Comparison of ENCODE assay signal across 28 mouse cellular contexts in genomic region chr11:103733961-103734360, GRCm38 (mm10). TPM values are rescaled to one million over a fixed set of nuclear protein-coding genes. Genes with fewer than 3 reads are reported as not detected.
DNase-seq lines count a peak whose midpoint lies in the region; ATAC-seq and TF ChIP-seq lines count a peak whose summit lies in the region.
"Had no signal": no experiment of that assay in that cellular context is flagged by ENCODE, and none has a peak within 500 bp of the region (broad histone marks: within the 10 kb centered on the region; RNA-seq: fewer than 3 reads in every experiment).

No protein-coding gene starts in this region.

- no peak for TF ChIP-seq POLR2A in brain, embryonic 14.5 days (IDR thresholded peaks at IDR 0.05; ENCODE audit: borderline replicate concordance, extremely low read depth, insufficient read depth, insufficient read length, poor library complexity, severe bottlenecking)

- WGBS in intestine, embryonic 15.5 days, result 77% methylated on average over 2 of the region's 2 CpGs
- WGBS in intestine, postnatal 0 days, result 82% methylated on average over 2 of the region's 2 CpGs
- 73% methylated on average over 2 of the region's 2 CpGs for WGBS in lung, embryonic 14.5 days
- 84% methylated on average over 2 of the region's 2 CpGs for WGBS in liver, embryonic 11.5 days

- H3K9me3 ChIP-seq in intestine, embryonic 15.5 days, result no peaks in the 10 kb centered on the region
- no peaks in the 10 kb centered on the region for H3K9me3 ChIP-seq in intestine, postnatal 0 days (ENCODE audit: control insufficient read depth)
- H3K9me3 ChIP-seq in lung, embryonic 14.5 days (ENCODE audit: low read depth, low read length), result no peaks in the 10 kb centered on the region
- no peaks in the 10 kb centered on the region for H3K9me3 ChIP-seq in liver, embryonic 11.5 days (ENCODE audit: control insufficient read depth, low read length)
- H3K9me3 ChIP-seq: forebrain, embryonic 15.5 days; heart, embryonic 13.5 days; hindbrain, embryonic 10.5 days; hindbrain, embryonic 15.5 days; liver, embryonic 13.5 days; midbrain, embryonic 12.5 days; neural tube, embryonic 13.5 days had no signal

- peak; percentile 39; the same call in 1 of the 2 replicates for ATAC-seq in intestine, embryonic 15.5 days
- ATAC-seq in intestine, postnatal 0 days, result no peak
- peak; percentile 51; the same call in 1 of the 2 replicates for ATAC-seq in lung, embryonic 14.5 days (ENCODE audit: insufficient read depth)
- ATAC-seq in liver, embryonic 11.5 days (replicated peaks; ENCODE audit: low FRiP score), result no peak
- ATAC-seq: forebrain, embryonic 15.5 days; inflammation-experienced regulatory T-cells, adult 6 months had no signal

- no peak for TF ChIP-seq CTCF in intestine, postnatal 0 days (IDR thresholded peaks at IDR 0.05; ENCODE audit: low read depth)
- no peak for TF ChIP-seq CTCF in lung, embryonic 14.5 days (IDR thresholded peaks at IDR 0.05; ENCODE audit: low read depth)
- no peak for TF ChIP-seq CTCF in brain, embryonic 14.5 days (IDR thresholded peaks at IDR 0.05; ENCODE audit: borderline replicate concordance, extremely low read depth, insufficient read depth, insufficient read length)

- DNase-seq in lung, embryonic 14.5 days, result peak; percentile 78
- no peak for DNase-seq in lung, adult 18-20 months
- peak; percentile 19 for DNase-seq in brain, embryonic 14.5 days (ENCODE audit: low read depth)
- peak; percentile 30 for DNase-seq in kidney, postnatal 14 days
- no peak for DNase-seq in liver, embryonic 11.5 days (ENCODE audit: low spot score)
- DNase-seq: adrenal gland, adult 8-10 months; B cell, adult 2 months; cerebellum, adult 18-20 months; gastrocnemius, postnatal 36 days; heart, adult 18-20 months; heart, postnatal 10 days; left cerebral cortex, postnatal 4 days; liver, embryonic 13.5 days; lung, adult 2 months; lung, postnatal 36 days; right cerebral cortex, postnatal 4 days; thymus, adult 18-20 months; thymus, postnatal 25 days had no signal

- no peak overlapping the region for H3K4me3 ChIP-seq in intestine, embryonic 15.5 days (replicated peaks)
- no peak overlapping the region for H3K4me3 ChIP-seq in intestine, postnatal 0 days (ENCODE audit: low read depth, low read length)
- no peak overlapping the region for H3K4me3 ChIP-seq in lung, embryonic 14.5 days (ENCODE audit: low read depth, low read length)
- no peak overlapping the region for H3K4me3 ChIP-seq in liver, embryonic 11.5 days (ENCODE audit: low read depth, low read length)
- H3K4me3 ChIP-seq: forebrain, embryonic 15.5 days; heart, embryonic 13.5 days; hindbrain, embryonic 10.5 days; hindbrain, embryonic 15.5 days; liver, embryonic 13.5 days; midbrain, embryonic 12.5 days; neural tube, embryonic 13.5 days had no signal

- peaks cover 28% of the 10 kb centered on the region for H3K4me1 ChIP-seq in intestine, embryonic 15.5 days (replicated peaks)
- 0 out of 2 replicates have a peak, but pooled peaks cover 2% of the 10 kb centered on the region for H3K4me1 ChIP-seq in intestine, postnatal 0 days (replicated peaks; ENCODE audit: control insufficient read depth, insufficient read depth, low read length)
- H3K4me1 ChIP-seq in lung, embryonic 14.5 days (ENCODE audit: insufficient read depth), result 0 out of 2 replicates have a peak, but pooled peaks cover 6% of the 10 kb centered on the region
- no peaks in the 10 kb centered on the region for H3K4me1 ChIP-seq in liver, embryonic 11.5 days (replicated peaks; ENCODE audit: control insufficient read depth, insufficient read depth, low read length)
- H3K4me1 ChIP-seq: hindbrain, embryonic 15.5 days; midbrain, embryonic 12.5 days; neural tube, embryonic 13.5 days had no signal

- no peak overlapping the region for H3K4me2 ChIP-seq in intestine, embryonic 15.5 days (replicated peaks)
- H3K4me2 ChIP-seq in intestine, postnatal 0 days (replicated peaks; ENCODE audit: low read depth), result no peak overlapping the region
- no peak overlapping the region for H3K4me2 ChIP-seq in lung, embryonic 14.5 days
- H3K4me2 ChIP-seq in liver, embryonic 11.5 days, result no peak overlapping the region
- H3K4me2 ChIP-seq: forebrain, embryonic 15.5 days; heart, embryonic 13.5 days; hindbrain, embryonic 15.5 days; liver, embryonic 13.5 days; midbrain, embryonic 12.5 days; neural tube, embryonic 13.5 days had no signal

- H3K9ac ChIP-seq in intestine, embryonic 15.5 days, result no peak overlapping the region
- no peak overlapping the region for H3K9ac ChIP-seq in intestine, postnatal 0 days (ENCODE audit: low read depth, low read length)
- H3K9ac ChIP-seq in lung, embryonic 14.5 days, result no peak overlapping the region
- H3K9ac ChIP-seq in liver, embryonic 11.5 days (ENCODE audit: low read depth, low read length), result no peak overlapping the region
- H3K9ac ChIP-seq: forebrain, embryonic 15.5 days; heart, embryonic 13.5 days; hindbrain, embryonic 15.5 days; liver, embryonic 13.5 days; midbrain, embryonic 12.5 days; neural tube, embryonic 13.5 days had no signal

- no peak overlapping the region for H3K27ac ChIP-seq in intestine, embryonic 15.5 days
- H3K27ac ChIP-seq in intestine, postnatal 0 days (ENCODE audit: low read depth, low read length), result no peak overlapping the region
- no peak overlapping the region for H3K27ac ChIP-seq in lung, embryonic 14.5 days (ENCODE audit: low read depth)
- no peak overlapping the region for H3K27ac ChIP-seq in liver, embryonic 11.5 days (ENCODE audit: low read depth, low read length)
- H3K27ac ChIP-seq: heart, embryonic 13.5 days; hindbrain, embryonic 10.5 days; hindbrain, embryonic 15.5 days; liver, embryonic 13.5 days; midbrain, embryonic 12.5 days; neural tube, embryonic 13.5 days; stomach, postnatal 0 days had no signal

- H3K36me3 ChIP-seq in intestine, embryonic 15.5 days, result no peaks in the 10 kb centered on the region
- no peaks in the 10 kb centered on the region for H3K36me3 ChIP-seq in intestine, postnatal 0 days (ENCODE audit: control insufficient read depth, insufficient read depth)
- H3K36me3 ChIP-seq in lung, embryonic 14.5 days (ENCODE audit: insufficient read depth), result no peaks in the 10 kb centered on the region
- H3K36me3 ChIP-seq in liver, embryonic 11.5 days (ENCODE audit: control insufficient read depth, insufficient read depth, low read length), result no peaks in the 10 kb centered on the region
- H3K36me3 ChIP-seq: forebrain, embryonic 15.5 days; heart, embryonic 13.5 days; hindbrain, embryonic 10.5 days; hindbrain, embryonic 15.5 days; liver, embryonic 13.5 days; midbrain, embryonic 12.5 days; neural tube, embryonic 13.5 days had no signal

- H3K27me3 ChIP-seq in intestine, embryonic 15.5 days (replicated peaks), result no peaks in the 10 kb centered on the region
- 0 out of 2 replicates have a peak, but pooled peaks cover 3% of the 10 kb centered on the region for H3K27me3 ChIP-seq in intestine, postnatal 0 days (replicated peaks; ENCODE audit: control insufficient read depth, insufficient read depth, low read length)
- no peaks in the 10 kb centered on the region for H3K27me3 ChIP-seq in lung, embryonic 14.5 days (ENCODE audit: insufficient read depth, low read length)
- 0 out of 2 replicates have a peak, but pooled peaks cover 5% of the 10 kb centered on the region for H3K27me3 ChIP-seq in liver, embryonic 11.5 days (replicated peaks; ENCODE audit: control insufficient read depth, insufficient read depth, low read length)
- H3K27me3 ChIP-seq: hindbrain, embryonic 15.5 days had no signal

RNA-seq across cellular contexts. Expression of gene Wnt9b, which starts 15.7 kb away (rescaled TPM):
- 0.04 and 0.08 TPM in 2 replicates for polyA plus RNA-seq in intestine, embryonic 15.5 days (2015; fragmentation: Nextera tagmentation; extraction: Ambion mirVana)
- polyA plus RNA-seq in intestine, postnatal 0 days (2015; fragmentation: Nextera tagmentation; extraction: Ambion mirVana), result 0.03 and 0.09 TPM in 2 replicates
- polyA plus RNA-seq in lung, embryonic 14.5 days (2014; fragmentation: Nextera tagmentation; extraction: Ambion mirVana), result not detected in 2 replicates
- polyA plus RNA-seq in brain, embryonic 14.5 days (2012; rRNA removed), result 0.34 and 0.56 TPM in 2 replicates
- 0.19 and 0.34 TPM in 2 replicates for polyA plus RNA-seq in liver, embryonic 11.5 days (2014; fragmentation: Nextera tagmentation; extraction: Ambion mirVana)
- polyA plus RNA-seq: inflammation-experienced regulatory T-cells, adult 6 months; neural tube, embryonic 13.5 days; stomach, postnatal 0 days had no signal

RNA-seq across cellular contexts. Expression of gene Gosr2, which starts 36.3 kb away (rescaled TPM):
- 65.3 and 70.7 TPM in 2 replicates for polyA plus RNA-seq in intestine, embryonic 15.5 days (2015; fragmentation: Nextera tagmentation; extraction: Ambion mirVana)
- polyA plus RNA-seq in intestine, postnatal 0 days (2015; fragmentation: Nextera tagmentation; extraction: Ambion mirVana), result 106 and 113 TPM in 2 replicates
- polyA plus RNA-seq in lung, embryonic 14.5 days (2014; fragmentation: Nextera tagmentation; extraction: Ambion mirVana), result 85.0 and 86.4 TPM in 2 replicates
- 98.0 and 108 TPM in 2 replicates for polyA plus RNA-seq in brain, embryonic 14.5 days (2012; rRNA removed)
- polyA plus RNA-seq in liver, embryonic 11.5 days (2014; fragmentation: Nextera tagmentation; extraction: Ambion mirVana), result 65.9 and 78.1 TPM in 2 replicates

RNA-seq across cellular contexts. Expression of gene Wnt3, which starts 40.0 kb away (rescaled TPM):
- 0.31 and 0.49 TPM in 2 replicates for polyA plus RNA-seq in intestine, embryonic 15.5 days (2015; fragmentation: Nextera tagmentation; extraction: Ambion mirVana)
- 0.51 and 0.55 TPM in 2 replicates for polyA plus RNA-seq in intestine, postnatal 0 days (2015; fragmentation: Nextera tagmentation; extraction: Ambion mirVana)
- 0.18 TPM in 2 replicates for polyA plus RNA-seq in lung, embryonic 14.5 days (2014; fragmentation: Nextera tagmentation; extraction: Ambion mirVana)
- polyA plus RNA-seq in brain, embryonic 14.5 days (2012; rRNA removed), result 8.6 and 11.4 TPM in 2 replicates
- polyA plus RNA-seq in liver, embryonic 11.5 days (2014; fragmentation: Nextera tagmentation; extraction: Ambion mirVana), result 0.43 and 0.47 TPM in 2 replicates
- polyA plus RNA-seq: heart, embryonic 13.5 days had no signal

Comparison
In these comparisons a context has a peak if more than half of its experiments do, and no peak if none do; other contexts are left out.
1. ATAC-seq: peak in intestine, embryonic 15.5 days (single experiment) and lung, embryonic 14.5 days (single experiment); none in intestine, postnatal 0 days (single experiment) and liver, embryonic 11.5 days (single experiment).
2. DNase-seq: peak in lung, embryonic 14.5 days (single experiment), brain, embryonic 14.5 days (single experiment) and kidney, postnatal 14 days (single experiment); none in lung, adult 18-20 months (0 of 2) and liver, embryonic 11.5 days (single experiment).